Mouse (Mus musculus): ENCODE measurements around the gene Klhl21.

Klhl21 gene

GRCm38 (mm10) chr4:151994228-151995171, 14.1 kb upstream of the Klhl21 start:
- in situ Hi-C loops (cut with MboI; ENCODE audit: unreplicated experiment in 2 of 2), result loop anchor here in 1 of 2 experiments (25.0 kb wide), 2 partner anchors 293 to 443 kb away; partner anchors contain the start of genes Hes3 and Icmt

GRCm38 (mm10) chr4:151995371-151996172, 13.0 kb upstream of the Klhl21 start:
- in situ Hi-C loops (cut with MboI; ENCODE audit: unreplicated experiment in 2 of 2), result loop anchor here in 1 of 2 experiments (25.0 kb wide), 2 partner anchors 292 to 442 kb away; partner anchors contain the start of genes Hes3 and Icmt

- in situ Hi-C loops (cut with MboI; ENCODE audit: unreplicated experiment in 2 of 2), result loop anchor here in 1 of 2 experiments (25.0 kb wide), 2 partner anchors 291 to 441 kb away; partner anchors contain the start of genes Hes3 and Icmt
Observed at GRCm38 (mm10) chr4:151996173-151996950, 12.2 kb upstream of the Klhl21 start, which contains the start of gene Phf13. Gene Phf13, minus strand, starts transcription at chr4:151996258.

GRCm38 (mm10) chr4:151996951-151997222, 11.7 kb upstream of the Klhl21 start:
- in situ Hi-C loops (cut with MboI; ENCODE audit: unreplicated experiment in 2 of 2), result loop anchor here in 1 of 2 experiments (25.0 kb wide), 2 partner anchors 290 to 440 kb away; partner anchors contain the start of genes Hes3 and Icmt

GRCm38 (mm10) chr4:151997701-151998100, 10.9 kb upstream of the Klhl21 start:
- in situ Hi-C loops (cut with MboI; ENCODE audit: unreplicated experiment in 2 of 2), result loop anchor here in 1 of 2 experiments (25.0 kb wide), 2 partner anchors 290 to 440 kb away; partner anchors contain the start of genes Hes3 and Icmt

- in situ Hi-C loops (cut with MboI; ENCODE audit: unreplicated experiment in 2 of 2), result loop anchor here in 1 of 2 experiments (25.0 kb wide), 2 partner anchors 288 to 438 kb away; partner anchors contain the start of genes Hes3 and Icmt
Observed at GRCm38 (mm10) chr4:151999481-151999880, 9.1 kb upstream of the Klhl21 start.

- in situ Hi-C loops (cut with MboI; ENCODE audit: unreplicated experiment in 2 of 2), result loop anchor here in 1 of 2 experiments (25.0 kb wide), 1 partner anchor 1639 kb away; no protein-coding TSS in a partner anchor
Observed at GRCm38 (mm10) chr4:152000906-152001305, 7.7 kb upstream of the Klhl21 start.

- in situ Hi-C loops (cut with MboI; ENCODE audit: unreplicated experiment in 2 of 2), result loop anchor here in 1 of 2 experiments (25.0 kb wide), 1 partner anchor 1639 kb away; no protein-coding TSS in a partner anchor
Observed at GRCm38 (mm10) chr4:152001335-152001734, 7.3 kb upstream of the Klhl21 start.

- in situ Hi-C loops (cut with MboI; ENCODE audit: unreplicated experiment in 2 of 2), result loop anchor here in 1 of 2 experiments (25.0 kb wide), 1 partner anchor 1640 kb away; no protein-coding TSS in a partner anchor
Observed at GRCm38 (mm10) chr4:152002063-152002462, 6.5 kb upstream of the Klhl21 start.

- in situ Hi-C loops (cut with MboI; ENCODE audit: unreplicated experiment in 2 of 2), result loop anchor here in 1 of 2 experiments (25.0 kb wide), 1 partner anchor 1644 kb away; no protein-coding TSS in a partner anchor
Observed at GRCm38 (mm10) chr4:152006137-152006536, 2.5 kb upstream of the Klhl21 start.

- in situ Hi-C loops (cut with MboI; ENCODE audit: unreplicated experiment in 2 of 2), result loop anchor here in 1 of 2 experiments (25.0 kb wide), 1 partner anchor 1645 kb away; no protein-coding TSS in a partner anchor
Observed at GRCm38 (mm10) chr4:152006812-152007211, 1.8 kb upstream of the Klhl21 start.

- in situ Hi-C loops (cut with MboI; ENCODE audit: unreplicated experiment in 2 of 2), result loop anchor here in 1 of 2 experiments (25.0 kb wide), 1 partner anchor 1645 kb away; no protein-coding TSS in a partner anchor
Observed at GRCm38 (mm10) chr4:152007481-152008147, 989 bp upstream of the Klhl21 start.

- in situ Hi-C loops (cut with MboI; ENCODE audit: unreplicated experiment in 2 of 2), result loop anchor here in 1 of 2 experiments (25.0 kb wide), 1 partner anchor 1646 kb away; no protein-coding TSS in a partner anchor
Observed at GRCm38 (mm10) chr4:152008148-152008500, 479 bp upstream of the Klhl21 start.

- in situ Hi-C loops (cut with MboI; ENCODE audit: unreplicated experiment in 2 of 2), result loop anchor here in 1 of 2 experiments (25.0 kb wide), 1 partner anchor 1647 kb away; no protein-coding TSS in a partner anchor
Observed at GRCm38 (mm10) chr4:152009076-152010051, 761 bp downstream of the Klhl21 start.

- in situ Hi-C loops (cut with MboI; ENCODE audit: unreplicated experiment in 2 of 2), result loop anchor here in 1 of 2 experiments (25.0 kb wide), 1 partner anchor 1648 kb away; no protein-coding TSS in a partner anchor
Observed at GRCm38 (mm10) chr4:152010091-152010706, 1.6 kb downstream of the Klhl21 start.

- in situ Hi-C loops (cut with MboI; ENCODE audit: unreplicated experiment in 2 of 2), result loop anchor here in 1 of 2 experiments (25.0 kb wide), 1 partner anchor 1648 kb away; no protein-coding TSS in a partner anchor
Observed at GRCm38 (mm10) chr4:152010707-152011134, 2.1 kb downstream of the Klhl21 start.

All from v-Abl transformed pro-B cells (cell line).